Mouse (Mus musculus): ENCODE data around the gene Wipi1.

The Wipi1 gene

GRCm38 (mm10) chr11:109616766-109617165 lies 5.0 kb upstream of the Wipi1 start:
- no peak for DNase-seq

GRCm38 (mm10) chr11:109616352-109616751 lies 4.6 kb upstream of the Wipi1 start:
- no peak for DNase-seq

- no peak for DNase-seq
Measured at GRCm38 (mm10) chr11:109615286-109615685, 3.5 kb upstream of the Wipi1 start.

GRCm38 (mm10) chr11:109612871-109613529 lies 1.2 kb upstream of the Wipi1 start:
- DNase-seq = no peak

GRCm38 (mm10) chr11:109610795-109611302 lies 918 bp downstream of the Wipi1 start:
- no peak for DNase-seq

GRCm38 (mm10) chr11:109610046-109610794 lies 1.5 kb downstream of the Wipi1 start:
- DNase-seq = no peak

GRCm38 (mm10) chr11:109608976-109609625 lies 2.7 kb downstream of the Wipi1 start:
- no peak for DNase-seq

GRCm38 (mm10) chr11:109607600-109607999 lies 4.2 kb downstream of the Wipi1 start:
- DNase-seq = no peak

GRCm38 (mm10) chr11:109598778-109599570 lies 12.8 kb downstream of the Wipi1 start:
- DNase-seq = no peak

GRCm38 (mm10) chr11:109594761-109595160 lies 17.0 kb downstream of the Wipi1 start:
- DNase-seq = no peak

GRCm38 (mm10) chr11:109593200-109593981 lies 18.4 kb downstream of the Wipi1 start:
- DNase-seq = no peak

GRCm38 (mm10) chr11:109591511-109591910 lies 20.3 kb downstream of the Wipi1 start:
- DNase-seq = no peak

- peak; percentile 35 for DNase-seq
Measured at GRCm38 (mm10) chr11:109590012-109590411, 21.8 kb downstream of the Wipi1 start.

- DNase-seq = no peak
Measured at GRCm38 (mm10) chr11:109587638-109588374, 24.0 kb downstream of the Wipi1 start.

GRCm38 (mm10) chr11:109587019-109587418 lies 24.7 kb downstream of the Wipi1 start:
- DNase-seq = no peak

- DNase-seq = no peak
Measured at GRCm38 (mm10) chr11:109586424-109586823, 25.3 kb downstream of the Wipi1 start.

GRCm38 (mm10) chr11:109584843-109585713 lies 26.7 kb downstream of the Wipi1 start:
- DNase-seq = peak; percentile 66

GRCm38 (mm10) chr11:109583986-109584385 lies 27.8 kb downstream of the Wipi1 start:
- DNase-seq = no peak

- no peak for DNase-seq
Measured at GRCm38 (mm10) chr11:109579999-109580398, 31.8 kb downstream of the Wipi1 start.

- DNase-seq = no peak
Measured at GRCm38 (mm10) chr11:109578536-109578935, 33.2 kb downstream of the Wipi1 start.
